Mouse (Mus musculus) lung, adult 2 months (tissue): ENCODE measurements around the gene Haspin.

ENCODE experiments used
- CTCF ChIP-seq: fragments of 200-500 bp; IDR thresholded peaks from 2 replicates; pipeline ENCODE4 v1.5.1; 2011; ENCODE audit warnings: mild to moderate bottlenecking, low read length, control low read depth; ENCODE audit not compliant: insufficient read depth
- POLR2A ChIP-seq: fragments of 200-500 bp; IDR thresholded peaks from 2 replicates; pipeline ENCODE4 v1.6.1; 2011; ENCODE audit warnings: low read depth, mild to moderate bottlenecking, control low read depth, low read length, borderline replicate concordance; ENCODE audit errors: extremely low read depth

DNA sequence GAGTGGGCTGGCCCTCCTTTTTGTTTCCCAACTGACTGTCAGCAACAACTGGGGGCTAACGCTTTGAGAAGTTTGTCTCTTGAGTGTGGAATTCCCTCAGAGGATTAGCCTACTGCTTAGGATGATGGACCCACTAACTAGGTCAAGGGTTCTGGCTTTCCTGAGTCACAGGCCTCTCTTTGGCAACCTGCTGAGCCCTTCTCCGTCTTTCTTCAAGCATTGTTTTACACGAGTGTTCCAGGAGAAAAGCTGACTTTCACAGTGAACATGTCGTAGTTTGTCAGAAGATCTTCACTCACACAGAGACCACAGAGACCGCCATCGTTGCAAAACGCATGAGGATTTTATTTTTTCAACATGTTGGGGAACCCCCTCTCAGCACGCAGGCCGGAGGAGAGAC is 10.1 kb upstream of the Haspin start:
- no peak for TF ChIP-seq POLR2A
- no peak for TF ChIP-seq CTCF
